Mouse (Mus musculus) midbrain, embryonic 14.5 days (tissue): ENCODE measurements at regions not wholly inside any gene's neighbourhood (a gene's known extent, or its start where the extent isn't known, plus 50 kb on each side); places are given as distances from the start of the nearest gene placed in this dataset.
"Not testable (repeated sequence)": the region's sequence is repeated elsewhere in the genome, so short reads cannot be mapped to it uniquely, and the experiment has no call there.

Source experiments
- ATAC-seq: fragments of 200-750 bp; cut with Nextera tagmentation; 2 replicates; pipeline ENCODE4 v1.8.0; 2017; ENCODE audit warnings: moderate number of reproducible peaks, moderate library complexity; ENCODE audit not compliant: low FRiP score, low TSS enrichment
- DNase-seq: peaks from one replicate; pipeline ENCODE4 v3.0.0-alpha.2; 2015
- H3K27ac ChIP-seq: fragments of 300-500 bp; sonication (generic); replicated peaks from 2 replicates; pipeline ENCODE4 v1.5.1; 2014; ENCODE audit warnings: mild to moderate bottlenecking, low read depth, low read length, moderate library complexity
- H3K27me3 ChIP-seq: fragments of 300-500 bp; sonication (generic); 2 replicates; pipeline ENCODE4 v1.6.1; 2014; ENCODE audit warnings: low read length, control low read depth, mixed read lengths; ENCODE audit not compliant: control insufficient read depth, insufficient read depth
- H3K36me3 ChIP-seq: fragments of 300-500 bp; sonication (generic); 2 replicates; pipeline ENCODE4 v1.6.1; 2014; ENCODE audit warnings: low read length, control low read depth; ENCODE audit not compliant: control insufficient read depth, insufficient read depth
- H3K4me1 ChIP-seq: fragments of 300-500 bp; sonication (generic); 2 replicates; pipeline ENCODE4 v1.6.1; 2014; ENCODE audit warnings: mild to moderate bottlenecking, antibody characterized with exemption, low read length, control low read depth; ENCODE audit not compliant: control insufficient read depth, insufficient read depth
- H3K4me2 ChIP-seq: fragments of 300-500 bp; sonication (generic); 2 replicates; pipeline ENCODE4 v1.6.1; 2014; ENCODE audit warnings: mild to moderate bottlenecking, low read length, moderate library complexity
- H3K4me3 ChIP-seq: fragments of 300-500 bp; sonication (generic); replicated peaks from 2 replicates; pipeline ENCODE4 v1.5.1; 2014; ENCODE audit warnings: low read depth, low read length
- H3K9ac ChIP-seq: fragments of 300-500 bp; sonication (generic); replicated peaks from 2 replicates; pipeline ENCODE4 v1.6.1; 2014; ENCODE audit warnings: mild to moderate bottlenecking, low read length, moderate library complexity
- H3K9me3 ChIP-seq: fragments of 300-500 bp; sonication (generic); 2 replicates; pipeline ENCODE4 v1.6.1; 2016; ENCODE audit warnings: low read length, control low read depth, mixed read lengths; ENCODE audit not compliant: control insufficient read depth
- WGBS: fragments of 180-500 bp; shearing (Covaris S2); extraction: QIAGEN DNeasy Blood & Tissue Kit; methylation state at CpG from one replicate; pipeline ENCODE4 v1.1.7; 2014; 5-methylcytosine and 5-hydroxymethylcytosine counted together

GRCm38 (mm10) chr14:12979416-12979815 is 156.5 kb upstream of the Cadps start:
- no peak for DNase-seq
- Histone ChIP-seq H3K27ac (no peak overlapping the region), H3K4me3 (no peak overlapping the region), H3K9me3 (no peaks in the 10 kb centered on the region), H3K9ac (no peak overlapping the region), H3K27me3 (no peaks in the 10 kb centered on the region), H3K4me2 (no peak overlapping the region), H3K36me3 (no peaks in the 10 kb centered on the region), H3K4me1 (no peaks in the 10 kb centered on the region)
- ATAC-seq, result no peak

GRCm38 (mm10) chr14:12966441-12966840 is 143.6 kb upstream of the Cadps start:
- no peak overlapping the region for H3K27ac ChIP-seq
- no peaks in the 10 kb centered on the region for H3K4me1 ChIP-seq
- no peak for DNase-seq
- H3K9ac ChIP-seq, result no peak overlapping the region
- no peaks in the 10 kb centered on the region for H3K27me3 ChIP-seq
- no peaks in the 10 kb centered on the region for H3K36me3 ChIP-seq
- H3K4me3 ChIP-seq, result no peak overlapping the region
- 15% methylated on average over 1 of the region's 1 CpGs for WGBS
- H3K4me2 ChIP-seq, result no peak overlapping the region
- no peak for ATAC-seq
- H3K9me3 ChIP-seq, result no peaks in the 10 kb centered on the region

GRCm38 (mm10) chr14:12957896-12958295 is 135.0 kb upstream of the Cadps start:
- not testable (repeated sequence) for H3K4me3 ChIP-seq, H3K9ac ChIP-seq, ATAC-seq, H3K4me2 ChIP-seq, H3K4me1 ChIP-seq, H3K27me3 ChIP-seq, H3K36me3 ChIP-seq, DNase-seq, H3K9me3 ChIP-seq, H3K27ac ChIP-seq
- 67% methylated on average over 2 of the region's 2 CpGs for WGBS

GRCm38 (mm10) chr14:12950922-12951321 is 128.0 kb upstream of the Cadps start:
- Histone ChIP-seq H3K36me3 (no peaks in the 10 kb centered on the region), H3K4me2 (no peak overlapping the region), H3K27ac (no peak overlapping the region), H3K9me3 (no peaks in the 10 kb centered on the region), H3K4me1 (no peaks in the 10 kb centered on the region), H3K27me3 (no peaks in the 10 kb centered on the region), H3K9ac (no peak overlapping the region), H3K4me3 (no peak overlapping the region)
- DNase-seq (peak; percentile 67), ATAC-seq (no peak)
- WGBS, result 65% methylated on average over 1 of the region's 1 CpGs

GRCm38 (mm10) chr14:12938638-12939293 is 115.9 kb upstream of the Cadps start:
- Histone ChIP-seq H3K4me1 (no peaks in the 10 kb centered on the region), H3K4me2 (no peak overlapping the region), H3K4me3 (no peak overlapping the region), H3K27ac (no peak overlapping the region), H3K36me3 (no peaks in the 10 kb centered on the region), H3K9me3 (no peaks in the 10 kb centered on the region), H3K9ac (no peak overlapping the region), H3K27me3 (no peaks in the 10 kb centered on the region)
- ATAC-seq (no peak), DNase-seq (no peak)
- 88% methylated on average over 4 of the region's 4 CpGs for WGBS

- Histone ChIP-seq H3K36me3 (no peaks in the 10 kb centered on the region), H3K27me3 (no peaks in the 10 kb centered on the region), H3K9me3 (no peaks in the 10 kb centered on the region), H3K4me1 (no peaks in the 10 kb centered on the region), H3K9ac (no peak overlapping the region), H3K4me3 (no peak overlapping the region), H3K4me2 (no peak overlapping the region), H3K27ac (no peak overlapping the region)
- ATAC-seq (no peak), DNase-seq (no peak)
- 90% methylated on average over 2 of the region's 2 CpGs for WGBS
Measured at GRCm38 (mm10) chr14:12936343-12936742, 113.5 kb upstream of the Cadps start.

GRCm38 (mm10) chr14:12931668-12932384 is 108.9 kb upstream of the Cadps start:
- H3K27me3 ChIP-seq, result no peaks in the 10 kb centered on the region
- H3K27ac ChIP-seq, result no peak overlapping the region
- H3K4me1 ChIP-seq, result no peaks in the 10 kb centered on the region
- WGBS, result 38% methylated on average over 5 of the region's 5 CpGs
- no peaks in the 10 kb centered on the region for H3K36me3 ChIP-seq
- H3K9ac ChIP-seq, result no peak overlapping the region
- DNase-seq (peak; percentile 35), ATAC-seq (no peak)
- no peak overlapping the region for H3K4me2 ChIP-seq
- no peak overlapping the region for H3K4me3 ChIP-seq
- no peaks in the 10 kb centered on the region for H3K9me3 ChIP-seq

- no peak overlapping the region for H3K4me3 ChIP-seq
- no peaks in the 10 kb centered on the region for H3K9me3 ChIP-seq
- no peaks in the 10 kb centered on the region for H3K36me3 ChIP-seq
- no peak overlapping the region for H3K27ac ChIP-seq
- DNase-seq (no peak), ATAC-seq (no peak)
- H3K4me1 ChIP-seq, result no peaks in the 10 kb centered on the region
- H3K9ac ChIP-seq, result no peak overlapping the region
- no peaks in the 10 kb centered on the region for H3K27me3 ChIP-seq
- H3K4me2 ChIP-seq, result no peak overlapping the region
Measured at GRCm38 (mm10) chr14:12923617-12924016, 100.7 kb upstream of the Cadps start.

- no peak overlapping the region for H3K9ac ChIP-seq
- H3K9me3 ChIP-seq, result no peaks in the 10 kb centered on the region
- DNase-seq (no peak), ATAC-seq (no peak)
- 82% methylated on average over 2 of the region's 2 CpGs for WGBS
- no peak overlapping the region for H3K27ac ChIP-seq
- H3K36me3 ChIP-seq, result no peaks in the 10 kb centered on the region
- H3K27me3 ChIP-seq, result no peaks in the 10 kb centered on the region
- H3K4me2 ChIP-seq, result no peak overlapping the region
- no peak overlapping the region for H3K4me3 ChIP-seq
- no peaks in the 10 kb centered on the region for H3K4me1 ChIP-seq
Measured at GRCm38 (mm10) chr14:12915431-12915830, 92.6 kb upstream of the Cadps start.
